Mouse (Mus musculus): ENCODE results near the gene A930004D18Rik. TPM values are rescaled to one million over a fixed set of nuclear protein-coding genes. Genes with fewer than 3 reads are reported as not detected.

A930004D18Rik gene
- polyA plus RNA-seq, 1 experiment = 3.6 TPM

GRCm38 (mm10) chr2:18053243-18053950 lies 15.9 kb upstream of the A930004D18Rik start:
- DNase-seq (ENCODE audit: low spot score) = no peak

GRCm38 (mm10) chr2:18052581-18052980 lies 15.0 kb upstream of the A930004D18Rik start:
- DNase-seq (ENCODE audit: low spot score) = no peak

- DNase-seq (ENCODE audit: low spot score) = no peak
Measured at GRCm38 (mm10) chr2:18051831-18052170, 14.3 kb upstream of the A930004D18Rik start.

- DNase-seq (ENCODE audit: low spot score) = no peak
Measured at GRCm38 (mm10) chr2:18051026-18051830, 13.7 kb upstream of the A930004D18Rik start.

GRCm38 (mm10) chr2:18050541-18050985 lies 13.0 kb upstream of the A930004D18Rik start:
- no peak for DNase-seq (ENCODE audit: low spot score)

- no peak for DNase-seq (ENCODE audit: low spot score)
Measured at GRCm38 (mm10) chr2:18050018-18050417, 12.5 kb upstream of the A930004D18Rik start.

GRCm38 (mm10) chr2:18049279-18049821 lies 11.8 kb upstream of the A930004D18Rik start:
- DNase-seq (ENCODE audit: low spot score) = no peak

- no peak for DNase-seq (ENCODE audit: low spot score)
Measured at GRCm38 (mm10) chr2:18048453-18049075, 11.0 kb upstream of the A930004D18Rik start, which contains the start of gene Skida1. Skida1 (minus strand) TSS chr2:18049051.

GRCm38 (mm10) chr2:18047646-18048452 lies 10.3 kb upstream of the A930004D18Rik start:
- peak; percentile 66 for DNase-seq (ENCODE audit: low spot score)

- DNase-seq (ENCODE audit: low spot score) = peak; percentile 68
Measured at GRCm38 (mm10) chr2:18046758-18047645, 9.5 kb upstream of the A930004D18Rik start.

- DNase-seq (ENCODE audit: low spot score) = no peak
Measured at GRCm38 (mm10) chr2:18046186-18046585, 8.6 kb upstream of the A930004D18Rik start.

GRCm38 (mm10) chr2:18045781-18046181 lies 8.2 kb upstream of the A930004D18Rik start:
- no peak for DNase-seq (ENCODE audit: low spot score)

GRCm38 (mm10) chr2:18045143-18045780 lies 7.7 kb upstream of the A930004D18Rik start:
- DNase-seq (ENCODE audit: low spot score) = no peak

- DNase-seq (ENCODE audit: low spot score) = no peak
Measured at GRCm38 (mm10) chr2:18041199-18041885, 3.8 kb upstream of the A930004D18Rik start.

- no peak for DNase-seq (ENCODE audit: low spot score)
Measured at GRCm38 (mm10) chr2:18040347-18041160, 3.0 kb upstream of the A930004D18Rik start.

- no peak for DNase-seq (ENCODE audit: low spot score)
Measured at GRCm38 (mm10) chr2:18039566-18040290, 2.2 kb upstream of the A930004D18Rik start.

- DNase-seq (ENCODE audit: low spot score) = no peak
Measured at GRCm38 (mm10) chr2:18038895-18039371, 1.4 kb upstream of the A930004D18Rik start.

Measured in urinary bladder, adult 2 months (tissue).